Mouse (Mus musculus): ENCODE measurements at regions not wholly inside any gene's neighbourhood (a gene's known extent, or its start where the extent isn't known, plus 50 kb on each side); places are given as distances from the start of the nearest gene placed in this dataset.

DNA sequence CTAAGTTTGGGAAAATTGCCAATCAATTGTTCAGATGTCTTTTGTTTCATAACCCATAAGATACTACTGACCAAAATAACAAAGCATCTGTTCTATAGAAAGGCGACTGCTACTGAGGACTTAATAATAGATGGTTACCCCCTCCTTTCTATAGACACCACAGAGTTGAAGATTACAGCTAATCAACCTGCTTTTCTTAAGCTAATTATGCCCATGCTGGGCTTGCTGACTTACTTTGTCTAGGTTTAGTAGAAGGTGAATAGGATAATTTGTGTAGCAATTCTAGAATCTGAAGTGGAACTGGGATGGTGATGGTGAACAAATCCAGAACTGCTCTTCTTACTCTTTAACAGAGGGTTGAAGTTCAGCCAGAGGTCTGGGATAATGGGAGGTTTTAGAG lies 53.8 kb upstream of the Tbx18 start:
- DNase-seq (ENCODE audit: low spot score in 2 of 2), result no peak

DNA sequence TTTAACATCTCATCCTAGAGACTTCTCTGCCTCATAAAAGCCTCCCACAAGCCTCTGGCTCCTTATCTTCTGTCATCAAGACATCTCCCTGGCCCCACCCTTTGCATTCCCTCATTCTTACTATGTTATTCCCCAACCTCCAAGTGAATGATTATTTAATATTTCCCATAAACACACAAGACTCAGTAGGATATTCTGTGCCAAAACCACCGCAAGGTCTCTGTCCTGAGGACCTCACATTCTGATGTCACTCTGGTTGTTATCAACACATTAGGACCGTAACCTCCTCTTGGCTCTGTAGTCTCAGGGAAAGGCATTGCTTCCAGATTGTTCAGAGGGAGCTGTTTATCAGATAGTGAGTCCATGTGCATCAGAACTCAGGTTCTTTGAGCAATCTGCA lies 80.7 kb upstream of the Tbx18 start:
- no peak for DNase-seq (ENCODE audit: low spot score in 2 of 2)

DNA sequence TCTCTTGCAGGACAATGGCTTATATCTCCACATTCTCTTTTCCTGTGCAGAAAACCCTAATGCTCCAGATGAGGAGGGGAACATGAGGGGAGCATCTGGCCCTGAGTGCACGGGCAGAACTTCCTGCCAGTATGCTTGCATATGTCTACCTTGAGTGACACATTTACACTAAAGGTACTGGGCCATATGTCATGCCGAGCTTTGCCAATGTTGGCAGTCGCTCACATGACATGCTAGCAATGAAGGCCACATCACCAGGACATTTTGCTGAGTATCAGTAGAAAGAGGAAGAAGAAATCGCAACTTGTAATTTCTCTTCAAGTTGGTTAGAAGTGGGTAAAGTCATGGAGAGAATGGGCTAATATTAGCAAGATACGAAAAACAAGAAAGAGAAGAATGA lies 91.2 kb upstream of the Tbx18 start:
- DNase-seq (ENCODE audit: low spot score in 2 of 2), result no peak

DNA sequence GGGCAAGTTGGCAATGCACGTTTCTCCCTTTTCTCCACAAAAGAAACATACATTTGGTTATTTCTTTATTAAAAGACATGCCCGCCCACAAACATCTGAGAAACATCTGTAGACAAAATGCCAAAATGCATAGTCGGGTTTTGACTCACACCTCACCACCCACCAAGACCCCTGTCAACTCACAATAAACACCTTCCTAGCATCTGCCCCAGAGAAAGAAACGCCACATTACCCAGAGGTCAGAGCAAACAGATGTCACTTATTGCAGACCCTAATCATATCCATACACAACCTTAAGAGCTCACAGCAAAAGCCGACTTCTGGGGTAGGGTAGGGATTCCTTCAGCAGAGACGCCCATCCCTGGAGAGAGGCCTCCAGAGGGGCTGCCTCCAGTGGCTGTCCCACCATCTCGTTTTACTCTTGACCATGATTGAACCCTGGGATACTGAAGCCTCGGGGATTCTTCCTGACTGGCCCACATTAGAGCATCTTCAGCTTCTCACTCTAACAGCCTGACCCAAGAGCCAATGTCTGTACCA lies 93.7 kb upstream of the Tbx18 start:
- no peak for DNase-seq (ENCODE audit: low spot score in 2 of 2)

DNA sequence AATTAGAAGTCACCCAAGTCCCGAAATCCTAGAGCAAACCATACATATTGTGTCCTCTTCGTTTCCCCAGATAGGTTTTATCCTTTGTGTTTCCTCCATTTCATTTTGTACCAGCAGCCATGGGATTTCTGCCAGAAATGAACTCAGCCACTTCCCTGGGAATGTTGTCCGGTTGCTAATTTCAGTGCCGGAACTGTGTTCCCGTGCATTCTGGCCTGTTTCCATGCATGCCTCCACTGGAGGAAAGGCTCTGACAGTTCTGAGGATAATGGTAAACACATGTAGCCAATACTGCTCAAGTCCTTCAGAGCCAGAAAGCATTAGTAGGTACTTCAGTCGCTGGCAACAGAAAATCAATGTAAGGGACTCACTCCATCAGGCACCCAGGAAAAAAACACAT lies 112.8 kb upstream of the Tbx18 start:
- no peak for DNase-seq (ENCODE audit: low spot score in 2 of 2)

DNA sequence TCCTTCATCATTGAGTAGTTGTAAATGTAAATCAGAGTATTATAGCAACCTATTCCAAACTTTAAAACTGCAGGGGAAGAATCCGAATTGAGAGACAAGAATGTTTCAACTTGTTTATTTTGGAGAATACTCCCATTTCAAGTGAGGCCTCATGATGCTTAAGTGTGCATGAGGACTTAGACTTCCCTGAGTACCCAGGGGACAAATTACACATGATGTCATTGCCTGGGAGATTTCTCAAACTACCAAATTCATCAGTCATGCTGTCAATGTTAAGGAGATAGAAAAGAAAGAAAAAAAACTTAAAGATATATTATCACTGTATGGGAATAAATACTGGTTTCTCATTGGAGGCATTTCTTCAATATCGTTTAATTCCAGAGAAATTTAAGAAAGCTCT lies 113.4 kb upstream of the Tbx18 start:
- no peak for DNase-seq (ENCODE audit: low spot score in 2 of 2)

DNA sequence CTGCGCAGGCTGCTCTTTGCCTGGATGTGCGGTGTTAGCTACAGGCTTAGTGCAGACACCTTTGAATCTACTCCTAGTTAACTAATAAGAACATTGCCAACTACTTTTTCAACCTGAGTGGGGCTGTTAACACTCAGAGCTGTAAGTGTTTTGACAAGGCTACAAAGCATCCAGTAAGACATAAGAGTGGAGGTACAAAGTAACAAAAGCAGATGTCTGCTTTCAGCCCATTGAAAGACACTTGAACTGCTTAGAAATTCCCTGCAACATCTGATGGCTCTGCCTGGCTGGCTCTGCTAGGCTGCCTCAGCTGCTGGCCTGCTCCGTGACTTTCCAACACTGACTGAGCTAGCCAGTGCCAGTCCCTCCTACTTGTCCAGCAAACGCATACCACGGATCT lies 117.8 kb upstream of the Tbx18 start:
- no peak for DNase-seq (ENCODE audit: low spot score in 2 of 2)

DNA sequence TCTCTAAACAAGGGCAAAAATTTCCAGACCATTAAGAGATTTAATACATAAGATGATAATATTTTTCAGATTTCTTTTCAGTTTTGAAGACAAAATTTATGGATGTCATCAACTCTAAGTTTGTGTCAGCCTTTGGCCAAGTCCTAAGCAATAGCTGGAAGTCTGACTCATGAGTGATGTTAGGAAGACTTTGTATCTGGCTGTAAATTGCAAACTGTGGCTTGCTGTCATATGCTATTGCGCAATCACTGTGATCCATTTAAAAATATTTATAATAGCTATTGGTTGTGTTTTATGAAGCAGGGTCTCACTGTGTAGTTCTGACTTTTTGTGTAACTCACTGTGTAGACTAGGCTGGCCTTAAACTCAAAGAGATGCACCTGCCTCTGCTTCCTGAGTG lies 119.1 kb upstream of the Tbx18 start:
- no peak for DNase-seq (ENCODE audit: low spot score in 2 of 2)

DNA sequence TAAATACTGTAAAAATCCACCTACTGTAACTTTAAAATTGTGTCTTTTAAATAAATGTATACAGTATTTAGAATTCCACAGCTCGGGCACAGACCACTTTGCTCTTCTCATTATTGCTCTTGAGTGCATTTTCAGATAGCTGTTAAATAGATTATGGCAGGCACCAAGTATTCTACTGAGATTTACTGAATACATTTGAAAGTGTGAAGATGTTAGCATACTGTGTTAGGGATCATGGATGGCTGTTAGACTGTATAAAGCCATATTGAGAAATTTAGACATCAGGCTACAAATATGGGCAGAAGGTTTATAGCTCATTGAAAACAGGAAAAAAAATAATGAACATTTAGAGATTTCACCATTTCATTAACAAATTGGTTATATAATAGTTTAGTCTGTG lies 130.5 kb upstream of the Tbx18 start:
- no peak for DNase-seq (ENCODE audit: low spot score in 2 of 2)

DNA sequence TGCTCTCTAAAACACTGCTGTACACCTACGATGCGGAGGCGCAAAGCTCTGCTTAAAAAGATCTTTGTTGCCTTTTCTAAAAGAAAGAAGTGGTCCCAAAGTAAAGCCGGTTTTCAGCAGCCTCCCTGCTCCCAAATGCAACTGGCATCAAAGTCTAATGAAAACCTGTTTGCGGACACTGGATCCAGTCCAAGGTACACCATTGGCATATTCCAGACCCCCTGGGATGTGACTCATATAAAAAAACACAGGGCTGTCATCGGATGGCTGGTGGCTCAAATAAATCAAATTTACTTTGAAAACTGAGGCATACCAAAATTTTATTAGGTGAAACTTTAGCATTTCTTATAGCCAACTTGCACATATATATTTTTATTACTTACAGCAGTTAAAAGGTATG lies 134.2 kb upstream of the Tbx18 start:
- no peak for DNase-seq (ENCODE audit: low spot score in 2 of 2)

DNA sequence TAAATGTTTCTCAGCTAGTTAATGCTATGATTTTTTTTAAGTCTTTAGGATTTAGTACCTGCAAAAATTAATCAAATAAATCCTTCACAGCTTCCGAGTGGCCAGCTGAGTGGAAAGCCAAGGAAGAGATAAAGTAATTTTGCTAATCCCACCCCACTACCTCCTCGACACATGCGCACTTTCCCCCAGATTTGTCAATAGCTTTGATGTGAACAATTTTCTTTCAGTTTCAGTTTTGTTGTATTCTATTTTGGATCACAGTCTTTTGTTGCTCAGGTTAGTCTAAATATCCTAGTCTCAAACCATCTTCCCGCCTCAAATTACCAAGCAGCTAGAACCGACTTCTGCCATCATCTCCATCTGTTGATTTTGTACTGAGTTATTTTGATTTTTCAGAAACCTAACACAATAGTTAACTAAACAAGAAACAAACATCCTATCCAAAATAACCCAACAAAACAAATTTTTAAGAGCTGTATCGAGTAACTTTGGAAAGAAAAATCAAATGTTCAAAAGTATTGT lies 141.4 kb upstream of the Tbx18 start:
- DNase-seq (ENCODE audit: low spot score in 2 of 2), result no peak

DNA sequence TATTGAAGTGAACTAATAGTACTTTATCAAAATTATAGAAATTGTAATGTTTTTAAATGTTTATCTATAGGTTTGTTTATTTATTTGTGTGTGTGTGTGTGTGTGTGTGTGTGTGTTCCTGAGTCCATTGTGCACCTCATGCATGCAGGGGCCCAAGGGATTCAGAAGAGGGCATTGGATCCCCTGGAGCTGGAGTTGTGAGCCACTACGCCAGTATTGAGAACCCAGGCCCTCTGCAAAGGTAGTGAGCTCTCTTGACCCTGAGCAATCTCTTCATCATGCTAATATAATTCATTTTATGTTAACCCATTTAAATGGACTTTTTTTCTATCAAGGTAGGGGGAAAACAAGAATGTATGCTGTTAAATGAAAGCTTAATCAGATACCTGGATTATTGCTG lies 151.5 kb upstream of the Tbx18 start:
- DNase-seq (ENCODE audit: low spot score in 2 of 2), result no peak

DNA sequence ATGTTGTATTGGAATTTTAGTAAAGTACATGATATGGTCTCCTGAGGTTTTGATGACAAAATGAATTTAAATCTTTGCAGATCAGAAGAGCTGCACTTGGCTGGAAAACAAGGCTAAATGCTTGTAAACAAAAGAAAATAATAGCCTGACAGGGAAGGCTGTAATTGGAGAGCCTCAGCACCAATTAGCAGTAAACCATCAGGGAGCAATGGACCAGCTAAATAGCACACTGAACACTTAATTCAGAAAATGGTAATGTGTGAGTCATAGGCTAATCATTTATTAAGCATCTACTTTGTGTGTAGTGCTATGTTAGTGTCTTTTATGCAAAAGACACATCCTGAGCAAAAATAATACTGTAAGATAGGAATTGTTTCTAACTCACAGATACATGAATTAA lies 152.0 kb upstream of the Tbx18 start:
- DNase-seq (ENCODE audit: low spot score in 2 of 2), result no peak

DNA sequence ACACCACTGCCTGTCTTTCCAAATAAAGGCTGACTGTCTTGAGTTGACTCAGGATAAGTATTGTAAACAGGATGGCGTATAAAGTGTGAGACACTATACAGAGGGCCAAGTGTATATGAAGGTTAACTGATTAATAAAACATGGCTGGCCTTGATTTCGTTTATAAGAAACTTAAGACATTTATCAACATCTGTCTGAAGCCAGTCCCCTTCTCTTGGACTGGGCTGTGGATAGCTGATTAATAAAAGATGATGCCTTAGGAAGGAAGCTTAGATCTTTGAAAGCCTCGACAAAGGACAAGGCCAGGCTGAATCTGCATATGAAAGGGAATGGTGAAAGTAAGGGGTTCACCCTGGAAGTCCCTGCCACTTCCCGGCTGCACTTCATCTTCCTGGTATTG lies 163.0 kb upstream of the Tbx18 start:
- no peak for DNase-seq (ENCODE audit: low spot score in 2 of 2)

DNA sequence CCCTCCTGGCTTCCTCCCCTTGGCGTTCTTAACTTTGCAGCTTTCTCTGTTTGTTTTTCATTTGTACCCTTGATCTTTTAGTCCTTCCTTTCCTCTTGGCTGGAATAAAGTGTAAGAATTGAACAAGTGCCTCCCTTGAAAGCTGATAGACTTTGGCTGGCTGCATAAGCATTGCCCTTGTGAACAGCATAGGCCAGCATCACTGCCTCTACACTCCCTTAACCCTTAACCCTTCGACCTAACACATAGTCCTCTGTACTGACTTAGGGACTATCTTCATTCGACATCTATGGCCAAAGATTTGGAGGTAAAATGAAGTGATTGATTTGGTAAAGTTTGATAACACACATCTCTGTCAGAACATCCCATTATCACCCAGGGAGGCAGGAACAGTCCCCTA lies 163.5 kb upstream of the Tbx18 start:
- DNase-seq (ENCODE audit: low spot score in 2 of 2), result no peak

DNA sequence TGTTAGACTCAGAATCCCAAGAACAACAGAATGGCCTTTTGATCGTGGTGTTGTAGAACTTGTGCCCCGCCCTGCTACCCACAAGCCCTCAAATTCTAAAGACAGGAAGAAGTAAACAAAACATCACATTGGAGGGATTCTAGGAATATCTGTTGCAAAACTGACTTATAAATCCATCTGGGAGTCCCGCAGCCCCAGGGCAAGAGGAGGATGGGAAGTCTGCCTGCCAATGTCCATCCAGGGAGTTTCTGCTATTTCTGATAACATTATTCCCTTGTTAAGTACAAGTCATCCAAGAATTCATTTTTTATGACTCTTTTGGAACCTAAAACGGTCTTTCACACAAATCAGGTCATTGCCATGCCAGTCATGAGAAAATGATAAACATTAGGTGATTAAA lies 164.5 kb upstream of the Tbx18 start:
- no peak for DNase-seq (ENCODE audit: low spot score in 2 of 2)

DNA sequence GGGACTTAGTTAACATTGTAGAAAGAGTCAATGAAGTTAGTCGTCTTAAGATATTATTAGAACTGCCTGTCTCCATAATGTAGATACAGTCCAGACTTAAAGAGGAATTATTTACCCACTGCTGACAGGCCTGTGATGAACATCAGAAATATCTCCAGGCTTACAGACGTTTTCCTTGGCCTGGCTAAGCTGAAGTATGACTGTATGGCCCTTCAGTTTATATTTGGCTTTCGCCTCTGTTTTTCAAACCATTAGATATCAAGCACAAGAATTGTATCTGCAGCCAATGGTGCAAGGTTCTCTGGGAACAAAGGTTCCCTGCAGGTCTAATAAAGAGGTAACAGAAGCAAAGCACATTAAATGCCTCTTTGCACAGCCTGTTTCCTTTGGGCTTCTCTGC lies 166.3 kb upstream of the Tbx18 start:
- DNase-seq (ENCODE audit: low spot score in 2 of 2), result no peak

DNA sequence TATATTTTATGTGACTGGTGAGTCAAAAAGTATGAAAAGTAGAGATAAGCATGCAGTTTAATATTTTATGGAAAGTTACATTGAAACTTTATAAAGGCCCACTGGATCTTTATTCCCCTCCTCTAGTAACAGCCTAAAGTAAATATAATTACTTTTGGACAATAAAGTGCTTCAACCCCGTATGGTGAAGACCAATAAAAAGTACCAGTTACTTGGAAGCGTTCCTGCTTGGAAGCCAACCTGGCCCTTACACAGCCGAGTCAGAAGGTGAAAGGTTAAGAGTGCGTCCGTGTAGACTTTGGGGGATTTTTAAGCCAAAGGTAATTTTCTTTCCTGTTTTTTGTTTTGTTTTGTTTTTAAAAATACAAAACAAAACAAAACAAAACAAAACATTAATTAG lies 168.3 kb upstream of the Tbx18 start:
- no peak for DNase-seq (ENCODE audit: low spot score in 2 of 2)

DNA sequence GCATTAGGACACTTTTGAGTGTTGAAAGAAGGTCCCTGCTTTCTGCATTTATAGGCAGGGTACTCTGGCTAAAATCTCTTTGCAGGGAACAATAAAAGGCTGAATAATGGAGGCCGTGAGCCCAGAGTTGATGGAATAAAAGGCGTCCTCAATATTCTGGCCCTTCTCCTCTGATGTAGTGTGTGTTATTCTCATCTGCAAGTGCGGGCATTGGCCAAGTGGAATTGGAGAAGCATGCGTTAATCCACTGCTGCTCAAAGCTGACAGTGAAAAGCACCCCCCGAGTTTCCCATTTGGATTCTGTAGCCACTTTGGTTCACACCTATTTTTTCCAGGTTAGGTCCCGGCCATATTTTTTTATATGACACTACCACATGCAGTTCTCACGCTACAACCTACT lies 168.7 kb upstream of the Tbx18 start:
- DNase-seq (ENCODE audit: low spot score in 2 of 2), result no peak

DNA sequence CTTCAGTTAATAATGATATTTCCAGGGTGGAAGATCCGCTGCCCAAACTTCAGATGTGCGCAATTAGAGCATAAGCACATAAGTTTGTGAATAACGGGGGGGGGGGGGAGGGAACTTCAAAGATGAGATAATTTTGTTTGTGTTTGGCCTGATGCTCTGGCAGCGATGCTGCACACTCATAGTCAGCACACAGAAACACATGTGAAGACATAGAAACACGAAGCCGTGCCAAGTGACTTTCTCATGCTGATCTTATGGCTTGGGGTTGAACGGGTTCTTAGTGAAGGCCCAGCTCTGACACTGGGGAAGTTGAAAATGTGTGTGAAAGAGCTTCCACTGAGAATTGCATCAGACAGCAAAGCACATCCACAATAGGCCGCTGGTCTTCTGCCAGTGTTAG lies 190.2 kb upstream of the Tbx18 start:
- no peak for DNase-seq (ENCODE audit: low spot score in 2 of 2)

DNA sequence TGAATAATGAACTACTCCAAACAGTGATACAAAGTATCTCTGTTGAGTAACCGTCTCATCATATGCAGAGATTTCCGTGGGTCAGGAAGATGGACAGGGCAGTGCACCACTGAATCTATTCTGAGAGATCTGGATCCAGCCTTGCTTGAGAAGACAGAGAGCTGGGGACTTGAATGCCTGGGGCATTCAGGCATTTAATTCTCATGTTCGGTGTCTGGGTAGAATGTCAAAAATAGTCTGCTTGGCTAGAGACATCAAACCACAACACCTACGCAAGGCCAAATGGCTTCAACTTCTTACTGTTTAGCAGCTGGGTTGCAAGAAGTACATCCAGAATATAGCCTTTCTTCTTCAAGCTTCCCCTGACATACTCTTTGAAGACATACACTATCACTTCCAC lies 194.1 kb upstream of the Tbx18 start:
- DNase-seq (ENCODE audit: low spot score in 2 of 2), result no peak

DNA sequence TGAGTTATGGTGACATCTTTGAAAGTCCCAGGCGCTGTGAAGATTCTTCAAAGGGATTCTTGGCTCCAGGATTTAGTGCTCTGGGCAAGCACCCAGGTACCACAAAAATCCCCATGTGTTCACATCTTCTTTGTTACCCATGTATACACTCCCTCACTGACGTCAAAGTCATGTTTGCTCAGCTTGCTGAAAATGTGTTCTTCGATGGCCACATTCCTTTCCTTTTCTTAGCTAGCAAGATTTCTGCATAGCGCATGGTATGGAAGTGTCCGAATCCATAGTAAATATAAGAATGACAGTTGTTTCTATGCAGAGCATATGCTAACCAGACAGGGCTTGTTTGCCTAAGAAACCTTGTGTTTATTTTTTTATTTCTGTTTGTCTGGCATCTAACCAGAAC lies 202.2 kb upstream of the Tbx18 start:
- DNase-seq (ENCODE audit: low spot score in 2 of 2), result no peak

DNA sequence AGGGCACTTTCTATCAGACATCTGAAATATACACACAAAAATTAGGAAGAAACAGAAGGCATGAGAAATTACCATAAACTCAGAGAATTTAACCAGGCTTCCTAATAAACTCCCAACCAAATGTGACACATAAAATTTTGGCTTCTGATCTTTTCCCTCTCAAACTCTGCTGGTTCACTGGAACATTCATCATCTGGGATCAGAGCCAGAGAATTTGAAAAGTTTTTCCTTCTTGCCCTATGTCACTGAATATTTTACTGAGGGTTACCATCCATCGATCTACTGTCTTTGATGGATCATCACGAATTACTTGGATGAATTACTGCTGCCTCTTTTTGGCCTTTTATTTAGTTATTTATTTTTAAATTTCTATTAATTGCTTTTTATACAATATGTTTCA lies 221.4 kb upstream of the Tbx18 start:
- no peak for DNase-seq (ENCODE audit: low spot score in 2 of 2)

DNA sequence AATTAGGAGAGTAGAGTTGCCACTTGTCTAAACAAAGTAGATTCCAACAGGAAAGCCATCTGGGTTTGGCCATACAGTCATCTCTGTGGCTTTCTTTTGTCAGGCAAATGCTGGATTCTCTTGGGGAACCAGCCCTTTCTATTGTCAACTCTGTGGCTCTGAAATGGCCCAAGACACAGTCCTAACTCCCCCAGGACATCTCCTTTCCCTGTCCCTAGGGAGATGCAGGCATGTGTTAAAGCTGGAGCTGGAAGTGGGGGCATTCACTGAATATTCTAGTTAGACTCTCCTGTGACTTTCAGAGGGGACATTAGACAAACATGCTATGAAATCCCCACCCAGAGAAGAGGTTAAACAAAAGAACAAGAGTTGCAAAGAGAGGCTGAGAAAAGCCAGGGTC lies 223.9 kb upstream of the Tbx18 start:
- no peak for DNase-seq (ENCODE audit: low spot score in 2 of 2)

DNA sequence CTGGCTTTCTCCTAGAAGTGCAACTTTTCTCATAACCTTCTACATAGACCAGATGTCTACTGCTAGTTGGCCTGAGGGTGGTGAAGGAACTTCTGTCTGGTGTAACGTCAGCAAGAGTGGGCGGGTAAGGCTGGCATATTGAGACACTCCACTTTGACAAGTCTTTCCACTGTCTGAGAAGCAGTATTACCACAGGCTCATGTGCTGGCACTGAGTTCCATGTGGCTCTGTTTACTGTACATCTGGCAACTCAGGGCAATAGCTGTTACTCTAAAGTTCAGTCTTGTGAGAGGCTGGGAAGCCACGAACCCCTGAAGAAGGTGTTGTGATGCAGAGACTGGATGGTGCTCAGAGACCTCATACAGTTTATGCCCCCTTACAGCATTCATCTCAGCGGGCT lies 230.7 kb upstream of the Tbx18 start:
- DNase-seq (ENCODE audit: low spot score in 2 of 2), result no peak

All from spleen, postnatal 14 days (tissue).